Mouse (Mus musculus) heart, adult 2 months (tissue): ENCODE measurements around the gene Coq8b. TPM values are rescaled to one million over a fixed set of nuclear protein-coding genes. Genes with fewer than 3 reads are reported as not detected.

ENCODE experiments used
- DNase-seq, 2 experiments: peaks; one replicate each; pipeline ENCODE4 v3.0.0; 2021
- H3K27ac ChIP-seq: fragments of 200-600 bp; 2 replicates; pipeline ENCODE4 v1.8.1; 2022
- H3K27me3 ChIP-seq: fragments of 200-500 bp; 2 replicates; pipeline ENCODE4 v1.6.1; 2012; ENCODE audit warnings: mild to moderate bottlenecking, low read length, inconsistent platforms, mixed read lengths; ENCODE audit not compliant: control insufficient read depth, insufficient read depth
- H3K36me3 ChIP-seq: fragments of 200-500 bp; 2 replicates; pipeline ENCODE4 v1.6.1; 2012; ENCODE audit warnings: low read length, inconsistent platforms; ENCODE audit not compliant: control insufficient read depth, insufficient read depth
- H3K4me1 ChIP-seq: fragments of 200-500 bp; 2 replicates; pipeline ENCODE4 v1.6.1; 2011; ENCODE audit warnings: low read length; ENCODE audit not compliant: control insufficient read depth, insufficient read depth
- H3K4me3 ChIP-seq: fragments of 200-600 bp; 2 replicates; pipeline ENCODE4 v1.8.1; 2022
- H3K79me2 ChIP-seq: fragments of 200-500 bp; replicated peaks from 2 replicates; pipeline ENCODE4 v1.6.1; 2012; ENCODE audit warnings: mild to moderate bottlenecking, inconsistent platforms, low read length, moderate library complexity, mixed read lengths; ENCODE audit not compliant: control insufficient read depth, insufficient read depth
- H3K9ac ChIP-seq: fragments of 200-500 bp; 2 replicates; pipeline ENCODE4 v1.6.1; 2012; ENCODE audit warnings: low read depth, mild to moderate bottlenecking, control low read depth, inconsistent platforms, low read length, mixed read lengths
- CTCF ChIP-seq: fragments of 200-600 bp; IDR thresholded peaks from 2 replicates; pipeline ENCODE4 v1.8.1; 2022; ENCODE audit warnings: antibody characterized with exemption, mild to moderate bottlenecking, moderate library complexity
- EP300 ChIP-seq: fragments of 200-500 bp; IDR thresholded peaks from 2 replicates; pipeline ENCODE4 v1.6.1; 2011; ENCODE audit warnings: low read depth, low read length, control low read depth; ENCODE audit not compliant: insufficient read depth
- POLR2A ChIP-seq: fragments of 200-500 bp; IDR thresholded peaks from 2 replicates; pipeline ENCODE4 v1.6.1; 2011; ENCODE audit warnings: mild to moderate bottlenecking, low read depth, low read length, control low read depth; ENCODE audit not compliant: insufficient read depth
- WGBS: fragments of 180-500 bp; shearing (Covaris S2); methylation state at CpG from one replicate; pipeline ENCODE4 v1.1.7; 2018; 5-methylcytosine and 5-hydroxymethylcytosine counted together
- intact Hi-C: fragments of 180-260 bp; cut with DNase I; formaldehyde crosslinking; loops from one replicate; pipeline ENCODE4 v1.15.1; 2025
- polyA plus RNA-seq: library from polyadenylated mRNA; depleted of rRNA; stranded (reverse); fragments of >200 nt; gene quantifications from 2 replicates; pipeline ENCODE4 v1.2.3, GENCODE M21; 2012
- total RNA-seq, 2 experiments: library from RNA; stranded (reverse); gene quantifications; 2 replicates each; pipeline ENCODE4 v1.2.3; 2021

Coq8b gene
- total and polyA plus RNA-seq, 3 experiments = 7.5 to 19.4 (median 8.3) TPM

- Histone ChIP-seq H3K4me3 (no peak overlapping the region), H3K27me3 (no peaks in the 10 kb centered on the region), H3K4me1 (peaks cover 1% of the 10 kb centered on the region), H3K9ac (no peak overlapping the region), H3K27ac (no peak overlapping the region), H3K79me2 (no peaks in the 10 kb centered on the region), H3K36me3 (no peaks in the 10 kb centered on the region)
- intact Hi-C loops = no loop called here
- 71% methylated on average over 6 of the region's 6 CpGs for WGBS
- no peak for DNase-seq
- TF ChIP-seq EP300 (no peak), CTCF (no peak)
Observed at GRCm38 (mm10) chr7:27298816-27299215, 66.0 kb downstream of the Coq8b start.

- intact Hi-C loops = loop anchor here (5.0 kb wide), 1 partner anchor 87 kb away; no protein-coding TSS in a partner anchor
- no peak for TF ChIP-seq EP300
- TF ChIP-seq CTCF = no peak
- TF ChIP-seq POLR2A = no peak
- 69% methylated on average over 4 of the region's 4 CpGs for WGBS
Observed at GRCm38 (mm10) chr7:27300351-27300750, 67.5 kb downstream of the Coq8b start.

DNA sequence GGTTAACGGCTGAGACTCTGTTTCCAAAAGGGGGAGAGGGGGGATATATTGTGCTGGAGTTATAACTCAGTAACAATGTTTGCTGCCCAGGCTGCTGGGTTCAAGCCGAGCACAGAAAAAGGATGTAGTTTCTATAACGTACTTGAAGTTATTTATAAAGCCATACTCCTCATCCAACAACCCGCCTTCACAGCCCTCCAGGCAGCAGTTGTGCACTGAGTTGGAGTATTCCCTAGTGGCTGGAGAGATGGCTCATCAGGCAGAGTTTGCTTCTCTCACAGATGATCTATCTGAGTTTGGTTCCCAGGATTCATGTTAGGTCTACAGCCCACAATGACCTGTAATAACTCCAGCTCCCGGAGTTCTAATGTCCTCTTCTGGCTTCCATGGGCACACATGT, 68.0 kb downstream of the Coq8b start:
- H3K9ac ChIP-seq = no peak overlapping the region
- DNase-seq = no peak
- no peak overlapping the region for H3K27ac ChIP-seq
- WGBS = 61% methylated on average over 5 of the region's 5 CpGs
- no peaks in the 10 kb centered on the region for H3K79me2 ChIP-seq
- no peak for TF ChIP-seq POLR2A
- TF ChIP-seq CTCF = no peak
- no peak for TF ChIP-seq EP300
- H3K27me3 ChIP-seq = no peaks in the 10 kb centered on the region
- no peak overlapping the region for H3K4me3 ChIP-seq
- intact Hi-C loops = loop anchor here (5.0 kb wide), 1 partner anchor 86 kb away; no protein-coding TSS in a partner anchor
- peaks cover 1% of the 10 kb centered on the region for H3K4me1 ChIP-seq
- H3K36me3 ChIP-seq = no peaks in the 10 kb centered on the region

More at GRCm38 (mm10) chr7:27300351-27300750, 67.5 kb downstream of the Coq8b start:
- Histone ChIP-seq H3K79me2 (no peaks in the 10 kb centered on the region), H3K36me3 (no peaks in the 10 kb centered on the region), H3K9ac (no peak overlapping the region), H3K27me3 (no peaks in the 10 kb centered on the region), H3K4me1 (peaks cover 1% of the 10 kb centered on the region), H3K27ac (no peak overlapping the region), H3K4me3 (no peak overlapping the region)
- DNase-seq = no peak

GRCm38 (mm10) chr7:27302172-27302571, 69.3 kb downstream of the Coq8b start:
- no peak overlapping the region for H3K4me3 ChIP-seq
- H3K4me1 ChIP-seq = peaks cover 1% of the 10 kb centered on the region
- intact Hi-C loops = loop anchor here (5.0 kb wide), 1 partner anchor 85 kb away; no protein-coding TSS in a partner anchor
- no peak overlapping the region for H3K9ac ChIP-seq
- peak; percentile 76 to 81 for DNase-seq
- H3K27ac ChIP-seq = no peak overlapping the region
- no peaks in the 10 kb centered on the region for H3K27me3 ChIP-seq
- WGBS = 9% methylated on average over 11 of the region's 11 CpGs
- no peaks in the 10 kb centered on the region for H3K36me3 ChIP-seq
- H3K79me2 ChIP-seq = no peaks in the 10 kb centered on the region
- TF ChIP-seq POLR2A (no peak), CTCF (peak; percentile 98), EP300 (peak; percentile 96)

GRCm38 (mm10) chr7:27305091-27305730, 72.4 kb downstream of the Coq8b start:
- TF ChIP-seq EP300 (no peak), CTCF (no peak), POLR2A (no peak)
- 85% methylated on average over 17 of the region's 17 CpGs for WGBS
- no peak overlapping the region for H3K9ac ChIP-seq
- peaks cover 5% of the 10 kb centered on the region for H3K4me1 ChIP-seq
- intact Hi-C loops = no loop called here
- no peaks in the 10 kb centered on the region for H3K79me2 ChIP-seq
- no peaks in the 10 kb centered on the region for H3K27me3 ChIP-seq
- H3K36me3 ChIP-seq = peaks cover 5% of the 10 kb centered on the region; the same call in 1 of the 2 replicates
- H3K4me3 ChIP-seq = no peak overlapping the region
- DNase-seq = no peak
- no peak overlapping the region for H3K27ac ChIP-seq
